Mouse (Mus musculus) limb, embryonic 13.5 days (tissue): ENCODE results near the gene Hspbap1. TPM values are rescaled to one million over a fixed set of nuclear protein-coding genes. Genes with fewer than 3 reads are reported as not detected.

Experiments used
- ATAC-seq: fragments of 200-750 bp; cut with Nextera tagmentation; 2 replicates; pipeline ENCODE4 v1.8.0; 2017; ENCODE audit warnings: low read depth, moderate number of reproducible peaks, moderate TSS enrichment; ENCODE audit not compliant: low FRiP score
- H3K27ac ChIP-seq: fragments of 300-500 bp; sonication (generic); 2 replicates; pipeline ENCODE4 v1.5.1; 2015; ENCODE audit warnings: inconsistent platforms, mild to moderate bottlenecking, moderate library complexity
- H3K27me3 ChIP-seq: fragments of 300-500 bp; sonication (generic); 2 replicates; pipeline ENCODE4 v1.6.1; 2015; ENCODE audit warnings: mild to moderate bottlenecking, inconsistent platforms
- H3K36me3 ChIP-seq: fragments of 300-500 bp; sonication (generic); 2 replicates; pipeline ENCODE4 v1.6.1; 2015; ENCODE audit warnings: inconsistent platforms, mild to moderate bottlenecking, moderate library complexity
- H3K4me1 ChIP-seq: fragments of 300-500 bp; sonication (generic); 2 replicates; pipeline ENCODE4 v1.6.1; 2015; ENCODE audit warnings: inconsistent platforms
- H3K4me2 ChIP-seq: fragments of 300-500 bp; sonication (generic); replicated peaks from 2 replicates; pipeline ENCODE4 v1.6.1; 2015; ENCODE audit warnings: inconsistent platforms, mild to moderate bottlenecking, moderate library complexity
- H3K4me3 ChIP-seq: fragments of 300-500 bp; sonication (generic); 2 replicates; pipeline ENCODE4 v1.5.1; 2015; ENCODE audit warnings: moderate library complexity, mild to moderate bottlenecking, inconsistent platforms
- H3K9ac ChIP-seq: fragments of 300-500 bp; sonication (generic); 2 replicates; pipeline ENCODE4 v1.6.1; 2015; ENCODE audit warnings: mild to moderate bottlenecking, inconsistent platforms
- H3K9me3 ChIP-seq: fragments of 300-500 bp; sonication (generic); 2 replicates; pipeline ENCODE4 v1.6.1; 2016; ENCODE audit warnings: inconsistent platforms
- WGBS: fragments of 180-500 bp; shearing (Covaris S2); methylation state at CpG from one replicate; pipeline ENCODE4 v1.1.7; 2015; 5-methylcytosine and 5-hydroxymethylcytosine counted together
- polyA plus RNA-seq: library from polyadenylated mRNA; unstranded; fragments of >200 nt; fragmentation: Nextera tagmentation; extraction: Ambion mirVana; gene quantifications from 2 replicates; pipeline ENCODE4 v1.2.1, GENCODE M21; 2015

The Hspbap1 gene
- polyA plus RNA-seq = 17.5 and 19.0 TPM in 2 replicates

GRCm38 (mm10) chr16:35769878-35770657 is at the start of gene Hspbap1:
TSS of gene Hspbap1 (plus strand) at chr16:35770375.
- H3K9me3 ChIP-seq = no peaks in the 10 kb centered on the region
- no peaks in the 10 kb centered on the region for H3K27me3 ChIP-seq
- H3K4me3 ChIP-seq = peak within 1 kb of the TSS; percentile 85
- ATAC-seq = peak; percentile 84
- peak within 1 kb of the TSS; percentile 94 for H3K9ac ChIP-seq
- peaks cover 27% of the 10 kb centered on the region for H3K4me1 ChIP-seq
- 0 out of 2 replicates have a peak, but pooled peaks cover 3% of the 10 kb centered on the region for H3K36me3 ChIP-seq
- peak within 1 kb of the TSS; percentile 80 for H3K4me2 ChIP-seq
- under 1% methylated on average over 51 of the region's 51 CpGs for WGBS
- peak within 1 kb of the TSS; percentile 39; the same call in 1 of the 2 replicates for H3K27ac ChIP-seq

DNA sequence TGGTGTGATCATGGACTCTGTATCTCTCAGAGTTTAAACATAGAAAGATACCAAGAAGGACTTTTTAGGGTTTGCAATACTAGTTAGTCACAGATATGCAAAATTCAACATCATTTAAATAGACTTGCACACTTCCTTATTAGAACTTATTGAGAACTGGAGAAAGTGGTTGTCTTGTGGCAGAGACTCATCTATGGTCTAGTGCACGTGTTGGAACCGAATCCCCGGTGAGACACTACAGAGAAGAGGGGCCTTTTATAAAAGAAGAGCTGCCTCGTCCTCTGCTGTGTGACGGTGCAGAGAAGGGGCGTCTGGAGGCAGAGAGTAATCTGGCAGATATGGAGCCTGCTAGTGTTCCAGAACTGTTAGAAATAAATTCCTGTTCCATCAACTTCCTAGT is 45.6 kb upstream of the Hspbap1 start:
- WGBS = 88% methylated on average over 6 of the region's 6 CpGs
- H3K27ac ChIP-seq = no peak overlapping the region
- no peak overlapping the region for H3K4me3 ChIP-seq
- H3K9ac ChIP-seq = no peak overlapping the region
- no peak overlapping the region for H3K4me2 ChIP-seq
- ATAC-seq = no peak
- no peaks in the 10 kb centered on the region for H3K9me3 ChIP-seq
- H3K36me3 ChIP-seq = peaks cover 17% of the 10 kb centered on the region
- H3K4me1 ChIP-seq = no peaks in the 10 kb centered on the region
- no peaks in the 10 kb centered on the region for H3K27me3 ChIP-seq

DNA sequence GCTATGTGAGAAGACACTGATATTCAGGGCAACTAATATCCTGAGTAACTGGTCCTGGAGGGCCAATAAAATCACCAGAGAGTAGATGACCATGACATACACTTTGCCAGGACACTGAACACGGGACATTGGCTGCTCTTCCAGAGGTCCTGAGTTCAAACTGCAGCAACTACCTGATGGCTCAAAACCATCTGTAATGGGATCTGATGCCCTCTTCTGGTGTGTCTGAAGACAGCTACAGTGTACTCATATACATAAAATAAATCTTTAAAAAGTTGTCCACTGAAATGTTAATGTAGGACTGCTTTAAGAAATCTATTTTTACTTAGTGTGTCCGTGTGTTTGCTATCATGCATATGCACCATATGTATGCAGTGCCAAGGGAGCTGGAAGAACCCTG is 43.6 kb upstream of the Hspbap1 start:
- Histone ChIP-seq H3K4me3 (no peak overlapping the region), H3K27ac (no peak overlapping the region), H3K4me2 (no peak overlapping the region), H3K36me3 (peaks cover 15% of the 10 kb centered on the region), H3K27me3 (no peaks in the 10 kb centered on the region), H3K9ac (no peak overlapping the region), H3K4me1 (no peaks in the 10 kb centered on the region), H3K9me3 (no peaks in the 10 kb centered on the region)
- WGBS = 70% methylated on average over 2 of the region's 2 CpGs
- no peak for ATAC-seq

DNA sequence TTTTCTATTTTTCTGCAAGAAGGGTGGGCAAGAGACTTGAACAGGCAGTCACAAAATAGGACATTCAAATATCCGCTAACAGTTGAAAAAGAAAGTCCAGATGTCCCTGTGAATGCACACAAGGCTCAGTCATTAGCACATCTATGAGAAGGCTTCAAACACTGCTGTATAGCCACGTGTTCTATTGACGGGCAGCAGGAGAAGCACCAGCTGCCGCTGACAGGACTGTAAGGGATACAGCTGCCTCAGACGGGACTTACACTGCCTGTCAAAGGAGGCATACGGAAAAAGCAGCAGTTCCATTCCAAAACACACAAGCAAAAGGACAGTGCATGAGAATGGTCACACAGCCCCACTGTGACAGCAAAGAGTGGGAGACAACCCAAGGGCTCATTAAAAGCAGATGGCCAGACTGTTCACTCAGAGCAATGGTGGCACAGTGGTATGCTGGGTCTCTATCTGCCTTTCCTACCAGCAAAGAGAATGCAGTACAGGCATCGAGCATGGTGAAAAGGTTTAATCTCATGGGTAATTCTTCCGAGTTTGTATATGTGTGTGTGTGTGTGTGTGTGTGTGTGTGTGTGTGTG is 40.9 kb upstream of the Hspbap1 start:
- Histone ChIP-seq H3K9me3 (no peaks in the 10 kb centered on the region), H3K27me3 (no peaks in the 10 kb centered on the region), H3K4me1 (no peaks in the 10 kb centered on the region), H3K9ac (no peak overlapping the region), H3K36me3 (peaks cover 21% of the 10 kb centered on the region), H3K4me3 (no peak overlapping the region), H3K4me2 (no peak overlapping the region), H3K27ac (no peak overlapping the region)
- 75% methylated on average over 8 of the region's 8 CpGs for WGBS
- no peak for ATAC-seq

GRCm38 (mm10) chr16:35732096-35732495 is 38.1 kb upstream of the Hspbap1 start:
- no peak overlapping the region for H3K27ac ChIP-seq
- WGBS = 94% methylated on average over 7 of the region's 7 CpGs
- no peak overlapping the region for H3K4me3 ChIP-seq
- H3K4me1 ChIP-seq = no peaks in the 10 kb centered on the region
- no peak overlapping the region for H3K9ac ChIP-seq
- no peak for ATAC-seq
- H3K9me3 ChIP-seq = no peaks in the 10 kb centered on the region
- no peak overlapping the region for H3K4me2 ChIP-seq
- peaks cover 21% of the 10 kb centered on the region for H3K36me3 ChIP-seq
- H3K27me3 ChIP-seq = no peaks in the 10 kb centered on the region

DNA sequence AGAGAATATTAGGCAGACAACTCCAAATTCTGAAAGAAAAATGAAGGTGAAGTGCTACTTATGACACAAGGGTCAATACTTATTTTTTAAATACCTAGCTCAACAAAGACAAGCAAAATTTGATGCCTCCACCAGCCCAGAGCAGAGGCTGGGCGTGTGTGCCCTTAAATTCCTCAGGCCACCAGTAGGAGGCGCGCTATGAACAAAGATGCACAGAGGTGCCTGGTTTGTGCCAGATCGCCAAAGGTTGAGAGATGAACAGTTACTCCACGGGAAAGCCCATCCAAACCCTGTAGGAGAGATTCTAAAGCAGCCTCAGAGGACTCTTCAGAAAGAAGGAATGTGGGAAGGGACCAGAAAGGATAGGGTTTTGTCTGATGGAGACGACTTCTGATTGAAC is 36.1 kb upstream of the Hspbap1 start:
- ATAC-seq = no peak
- H3K4me2 ChIP-seq = no peak overlapping the region
- peaks cover 10% of the 10 kb centered on the region for H3K4me1 ChIP-seq
- no peaks in the 10 kb centered on the region for H3K27me3 ChIP-seq
- H3K9me3 ChIP-seq = no peaks in the 10 kb centered on the region
- peaks cover 16% of the 10 kb centered on the region for H3K36me3 ChIP-seq
- no peak overlapping the region for H3K4me3 ChIP-seq
- H3K9ac ChIP-seq = no peak overlapping the region
- WGBS = 18% methylated on average over 6 of the region's 6 CpGs
- no peak overlapping the region for H3K27ac ChIP-seq

- H3K27me3 ChIP-seq = no peaks in the 10 kb centered on the region
- 0 out of 2 replicates have a peak overlapping the region, but pooled peaks have one; percentile 19 for H3K9ac ChIP-seq
- H3K4me3 ChIP-seq = no peak overlapping the region
- 75% methylated on average over 7 of the region's 7 CpGs for WGBS
- H3K9me3 ChIP-seq = no peaks in the 10 kb centered on the region
- ATAC-seq = no peak
- H3K27ac ChIP-seq = no peak overlapping the region
- H3K4me1 ChIP-seq = peaks cover 41% of the 10 kb centered on the region
- H3K36me3 ChIP-seq = no peaks in the 10 kb centered on the region
- H3K4me2 ChIP-seq = no peak overlapping the region
Measured at GRCm38 (mm10) chr16:35738096-35738767, 31.9 kb upstream of the Hspbap1 start.

- no peaks in the 10 kb centered on the region for H3K9me3 ChIP-seq
- H3K9ac ChIP-seq = no peak overlapping the region
- no peaks in the 10 kb centered on the region for H3K36me3 ChIP-seq
- no peak overlapping the region for H3K27ac ChIP-seq
- no peak for ATAC-seq
- H3K4me2 ChIP-seq = no peak overlapping the region
- no peak overlapping the region for H3K4me3 ChIP-seq
- WGBS = 66% methylated on average over 1 of the region's 1 CpGs
- no peaks in the 10 kb centered on the region for H3K27me3 ChIP-seq
- peaks cover 41% of the 10 kb centered on the region for H3K4me1 ChIP-seq
Measured at GRCm38 (mm10) chr16:35739548-35739947, 30.6 kb upstream of the Hspbap1 start.

DNA sequence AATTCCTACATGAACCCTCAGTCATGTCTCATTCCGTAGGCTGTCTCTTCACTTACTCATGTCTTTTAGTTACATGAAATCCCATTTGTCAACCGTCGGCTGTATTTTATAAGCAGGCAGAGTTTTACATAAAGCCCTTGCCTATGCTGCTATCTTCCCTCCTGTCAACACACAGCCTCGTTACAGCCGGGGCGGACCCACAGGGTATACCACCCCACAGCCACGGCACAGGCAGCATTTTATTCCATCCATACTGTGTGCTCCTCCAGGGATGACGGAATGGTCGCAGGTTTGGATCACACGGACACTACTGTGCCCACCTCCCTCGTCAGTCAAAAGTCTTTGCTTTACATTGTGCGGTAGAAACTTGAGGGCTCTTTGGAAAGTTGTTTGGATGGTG is 29.8 kb upstream of the Hspbap1 start:
- no peak for ATAC-seq
- H3K4me1 ChIP-seq = peaks cover 41% of the 10 kb centered on the region
- no peaks in the 10 kb centered on the region for H3K27me3 ChIP-seq
- H3K4me3 ChIP-seq = no peak overlapping the region
- H3K4me2 ChIP-seq = no peak overlapping the region
- no peaks in the 10 kb centered on the region for H3K9me3 ChIP-seq
- no peak overlapping the region for H3K27ac ChIP-seq
- no peak overlapping the region for H3K9ac ChIP-seq
- WGBS = 69% methylated on average over 12 of the region's 12 CpGs
- no peaks in the 10 kb centered on the region for H3K36me3 ChIP-seq

- Histone ChIP-seq H3K27ac (no peak overlapping the region), H3K4me2 (no peak overlapping the region), H3K4me3 (no peak overlapping the region), H3K36me3 (no peaks in the 10 kb centered on the region), H3K4me1 (peaks cover 41% of the 10 kb centered on the region), H3K9me3 (no peaks in the 10 kb centered on the region), H3K9ac (no peak overlapping the region), H3K27me3 (no peaks in the 10 kb centered on the region)
- ATAC-seq = no peak
- WGBS = 56% methylated on average over 6 of the region's 6 CpGs
Measured at GRCm38 (mm10) chr16:35740943-35741342, 29.2 kb upstream of the Hspbap1 start.

- ATAC-seq = no peak
- H3K27ac ChIP-seq = no peak overlapping the region
- H3K4me2 ChIP-seq = no peak overlapping the region
- 92% methylated on average over 5 of the region's 5 CpGs for WGBS
- H3K9me3 ChIP-seq = no peaks in the 10 kb centered on the region
- H3K4me1 ChIP-seq = peaks cover 41% of the 10 kb centered on the region
- H3K27me3 ChIP-seq = no peaks in the 10 kb centered on the region
- no peak overlapping the region for H3K4me3 ChIP-seq
- H3K36me3 ChIP-seq = no peaks in the 10 kb centered on the region; the same call in 1 of the 2 replicates
- no peak overlapping the region for H3K9ac ChIP-seq
Measured at GRCm38 (mm10) chr16:35741621-35742020, 28.6 kb upstream of the Hspbap1 start.

DNA sequence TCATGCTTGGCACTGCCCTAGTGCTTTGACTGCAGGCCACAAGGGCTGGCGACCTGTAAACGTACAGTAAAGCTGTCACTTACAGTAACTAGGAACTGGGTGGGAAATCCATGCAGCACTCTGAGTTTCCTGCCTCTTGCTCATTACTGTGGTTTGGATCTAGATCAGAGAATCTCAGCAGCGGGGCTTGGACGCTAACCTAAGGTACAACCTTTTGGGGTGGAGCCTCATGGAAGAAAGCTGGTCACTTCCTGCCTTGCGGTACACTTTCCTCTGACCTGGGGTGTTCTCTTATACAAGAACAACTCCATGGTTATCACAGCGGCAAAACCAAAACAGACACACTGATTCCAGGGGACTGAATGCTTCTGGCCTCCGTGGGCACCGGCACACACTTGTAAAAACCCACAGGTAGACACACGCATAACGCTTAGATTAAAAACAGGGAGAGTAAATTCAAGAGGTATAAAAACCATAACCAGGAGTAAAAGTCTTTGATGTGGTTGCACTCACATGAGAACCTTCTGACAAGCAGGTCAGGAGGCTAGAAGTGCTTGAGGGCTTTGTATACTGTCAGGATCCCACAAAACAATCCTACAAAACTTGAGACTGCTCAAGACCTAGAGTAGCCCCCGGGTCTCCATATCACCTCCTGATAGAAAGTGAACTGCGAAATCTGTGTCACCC is 27.8 kb upstream of the Hspbap1 start:
- no peaks in the 10 kb centered on the region; the same call in 1 of the 2 replicates for H3K36me3 ChIP-seq
- no peak for ATAC-seq
- no peaks in the 10 kb centered on the region for H3K9me3 ChIP-seq
- H3K4me3 ChIP-seq = no peak overlapping the region
- peak overlapping the region; percentile 31; the same call in 1 of the 2 replicates for H3K4me2 ChIP-seq
- H3K9ac ChIP-seq = no peak overlapping the region
- no peak overlapping the region for H3K27ac ChIP-seq
- no peaks in the 10 kb centered on the region for H3K27me3 ChIP-seq
- WGBS = 59% methylated on average over 12 of the region's 12 CpGs
- H3K4me1 ChIP-seq = peaks cover 44% of the 10 kb centered on the region
